Mouse (Mus musculus): ENCODE measurements around the gene Syt8. TPM values are rescaled to one million over a fixed set of nuclear protein-coding genes. Genes with fewer than 3 reads are reported as not detected.

The Syt8 gene
- polyA plus RNA-seq, 1 experiment, result not detected

GRCm38 (mm10) chr7:142460636-142461077, 26.0 kb downstream of the Syt8 start, which contains the start of gene Lsp1:
TSS of gene Lsp1 (plus strand) at chr7:142460809.
- Histone ChIP-seq H3K36me3 (ENCODE audit: control insufficient read depth, insufficient read depth, low read length, poor library complexity, severe bottlenecking) (no peaks in the 10 kb centered on the region), H3K9me3 (replicated peaks; ENCODE audit: control insufficient read depth, insufficient read depth, low read length, poor library complexity, severe bottlenecking) (no peaks in the 10 kb centered on the region), H3K9ac (ENCODE audit: low read depth, poor library complexity, severe bottlenecking) (no peak within 1 kb of the TSS), H3K27ac (ENCODE audit: insufficient read depth, low read length) (no peak within 1 kb of the TSS), H3K27me3 (ENCODE audit: control insufficient read depth, insufficient read depth, low read length, poor library complexity, severe bottlenecking) (no peaks in the 10 kb centered on the region), H3K4me1 (ENCODE audit: control insufficient read depth, insufficient read depth, low read length) (no peaks in the 10 kb centered on the region), H3K4me3 (ENCODE audit: low read depth, low read length) (no peak within 1 kb of the TSS)
- TF ChIP-seq CTCF (IDR thresholded peaks at IDR 0.05; ENCODE audit: low read depth, low read length), result no peak
- no peak for TF ChIP-seq EP300 (IDR thresholded peaks at IDR 0.05; ENCODE audit: insufficient read depth, low read depth, low read length)
- TF ChIP-seq POLR2A (IDR thresholded peaks at IDR 0.05; ENCODE audit: insufficient read depth, low read length), result no peak

DNA sequence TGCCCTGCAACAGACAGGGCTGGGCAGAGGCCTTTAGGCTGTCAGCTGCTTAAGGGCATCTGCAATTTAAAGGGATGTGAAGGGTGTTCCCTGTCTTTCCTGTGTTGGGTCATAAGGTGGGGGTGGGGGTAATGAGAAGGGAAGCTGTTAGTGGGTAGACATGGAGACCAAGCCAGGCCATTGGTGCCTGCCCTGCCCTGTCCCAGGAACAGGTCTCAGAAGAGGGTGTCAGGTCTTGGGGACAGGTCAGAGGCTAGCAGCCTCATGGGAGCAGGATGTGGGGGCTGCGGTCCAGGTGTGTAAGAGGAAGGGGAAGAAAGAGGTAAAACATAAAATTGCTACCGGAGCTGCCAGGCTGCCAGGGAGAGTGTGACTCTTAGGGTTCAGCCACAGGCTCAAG, 26.8 kb downstream of the Syt8 start:
- Histone ChIP-seq H3K36me3 (ENCODE audit: control insufficient read depth, insufficient read depth, low read length, poor library complexity, severe bottlenecking) (no peaks in the 10 kb centered on the region), H3K4me3 (ENCODE audit: low read depth, low read length) (no peak overlapping the region), H3K9me3 (replicated peaks; ENCODE audit: control insufficient read depth, insufficient read depth, low read length, poor library complexity, severe bottlenecking) (no peaks in the 10 kb centered on the region), H3K27ac (ENCODE audit: insufficient read depth, low read length) (no peak overlapping the region), H3K27me3 (ENCODE audit: control insufficient read depth, insufficient read depth, low read length, poor library complexity, severe bottlenecking) (no peaks in the 10 kb centered on the region), H3K9ac (ENCODE audit: low read depth, poor library complexity, severe bottlenecking) (no peak overlapping the region), H3K4me1 (ENCODE audit: control insufficient read depth, insufficient read depth, low read length) (no peaks in the 10 kb centered on the region)
- TF ChIP-seq EP300 (IDR thresholded peaks at IDR 0.05; ENCODE audit: insufficient read depth, low read depth, low read length), result no peak
- TF ChIP-seq CTCF (IDR thresholded peaks at IDR 0.05; ENCODE audit: low read depth, low read length), result no peak
- TF ChIP-seq POLR2A (IDR thresholded peaks at IDR 0.05; ENCODE audit: insufficient read depth, low read length), result no peak

DNA sequence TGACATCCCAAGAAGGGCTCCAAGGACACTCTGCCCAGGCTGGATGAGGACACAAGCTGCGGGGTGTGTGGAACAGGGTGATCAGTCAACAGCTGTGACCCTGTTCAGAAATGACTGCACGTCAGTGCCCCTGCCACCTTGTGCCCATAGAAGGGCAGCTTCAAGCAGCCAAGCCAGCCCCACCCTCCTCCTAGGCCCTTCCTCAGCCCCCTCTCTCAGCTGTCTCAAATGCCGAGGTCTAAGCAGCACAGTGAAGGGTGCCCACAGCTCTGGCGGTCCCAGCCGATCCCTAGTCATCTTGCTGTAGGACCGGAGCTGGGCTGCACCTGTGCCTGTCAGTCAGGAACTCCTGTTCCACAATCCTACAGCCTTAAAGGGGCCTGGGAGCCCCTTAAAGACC, 27.5 kb downstream of the Syt8 start:
- H3K9ac ChIP-seq (ENCODE audit: low read depth, poor library complexity, severe bottlenecking), result no peak overlapping the region
- no peak overlapping the region for H3K4me3 ChIP-seq (ENCODE audit: low read depth, low read length)
- H3K36me3 ChIP-seq (ENCODE audit: control insufficient read depth, insufficient read depth, low read length, poor library complexity, severe bottlenecking), result no peaks in the 10 kb centered on the region
- no peaks in the 10 kb centered on the region for H3K27me3 ChIP-seq (ENCODE audit: control insufficient read depth, insufficient read depth, low read length, poor library complexity, severe bottlenecking)
- H3K9me3 ChIP-seq (replicated peaks; ENCODE audit: control insufficient read depth, insufficient read depth, low read length, poor library complexity, severe bottlenecking), result no peaks in the 10 kb centered on the region
- no peaks in the 10 kb centered on the region for H3K4me1 ChIP-seq (ENCODE audit: control insufficient read depth, insufficient read depth, low read length)
- TF ChIP-seq POLR2A (IDR thresholded peaks at IDR 0.05; ENCODE audit: insufficient read depth, low read length) (no peak), CTCF (IDR thresholded peaks at IDR 0.05; ENCODE audit: low read depth, low read length) (no peak), EP300 (IDR thresholded peaks at IDR 0.05; ENCODE audit: insufficient read depth, low read depth, low read length) (no peak)
- H3K27ac ChIP-seq (ENCODE audit: insufficient read depth, low read length), result no peak overlapping the region

DNA sequence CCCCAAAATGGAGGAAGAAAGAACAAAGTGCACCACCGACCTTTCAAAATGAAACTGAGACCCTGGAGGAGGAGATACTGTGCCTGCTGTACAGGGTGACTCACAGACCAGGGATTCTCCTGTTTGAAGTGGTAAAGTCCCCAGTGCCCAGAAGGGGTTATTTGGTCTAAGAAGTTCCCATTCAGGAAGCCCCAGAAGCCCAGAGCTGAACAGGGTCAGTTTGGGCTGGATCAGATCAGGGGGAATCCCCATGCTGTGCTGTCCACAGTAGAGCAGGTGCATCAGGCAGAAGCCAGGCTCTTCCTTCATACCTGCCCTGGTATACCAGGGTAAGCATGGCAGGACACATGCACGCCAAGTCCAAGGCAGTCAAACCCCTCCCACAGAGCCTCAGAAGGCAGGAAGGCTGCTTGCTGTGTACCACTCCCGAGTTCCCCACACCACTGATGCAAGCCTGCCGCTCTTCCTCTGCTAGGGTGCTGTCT, 28.0 kb downstream of the Syt8 start:
- no peaks in the 10 kb centered on the region for H3K27me3 ChIP-seq (ENCODE audit: control insufficient read depth, insufficient read depth, low read length, poor library complexity, severe bottlenecking)
- no peaks in the 10 kb centered on the region for H3K36me3 ChIP-seq (ENCODE audit: control insufficient read depth, insufficient read depth, low read length, poor library complexity, severe bottlenecking)
- H3K27ac ChIP-seq (ENCODE audit: insufficient read depth, low read length), result no peak overlapping the region
- no peaks in the 10 kb centered on the region for H3K9me3 ChIP-seq (replicated peaks; ENCODE audit: control insufficient read depth, insufficient read depth, low read length, poor library complexity, severe bottlenecking)
- H3K4me3 ChIP-seq (ENCODE audit: low read depth, low read length), result no peak overlapping the region
- TF ChIP-seq POLR2A (IDR thresholded peaks at IDR 0.05; ENCODE audit: insufficient read depth, low read length), result no peak
- no peak for TF ChIP-seq CTCF (IDR thresholded peaks at IDR 0.05; ENCODE audit: low read depth, low read length)
- TF ChIP-seq EP300 (IDR thresholded peaks at IDR 0.05; ENCODE audit: insufficient read depth, low read depth, low read length), result no peak
- no peaks in the 10 kb centered on the region for H3K4me1 ChIP-seq (ENCODE audit: control insufficient read depth, insufficient read depth, low read length)
- no peak overlapping the region for H3K9ac ChIP-seq (ENCODE audit: low read depth, poor library complexity, severe bottlenecking)

DNA sequence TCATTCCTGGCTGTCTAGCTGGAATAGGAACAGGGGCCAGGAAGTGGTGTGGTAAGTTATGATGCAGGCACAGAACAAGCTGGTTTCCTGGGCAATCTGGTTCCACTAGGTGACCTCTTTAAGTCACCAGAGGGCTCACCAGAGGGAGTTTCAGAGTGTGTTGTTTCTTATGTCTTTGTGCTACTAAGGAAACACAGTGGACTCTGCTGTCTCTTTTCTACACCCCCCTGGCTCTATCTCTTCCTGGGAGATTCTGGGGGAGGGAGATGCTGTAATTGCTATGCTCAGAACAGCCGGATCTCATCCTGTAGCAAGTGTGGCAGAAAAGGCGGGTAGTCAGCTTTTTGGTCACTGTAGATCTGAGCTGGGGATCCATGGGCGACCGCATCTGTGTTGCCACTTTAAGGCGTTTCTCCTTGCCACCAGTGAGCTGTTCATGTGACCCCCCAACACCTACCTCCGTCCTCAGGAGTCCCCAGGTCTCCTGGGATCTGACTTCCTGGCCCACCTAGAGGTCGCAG, 35.6 kb downstream of the Syt8 start:
- H3K4me1 ChIP-seq (ENCODE audit: control insufficient read depth, insufficient read depth, low read length), result no peaks in the 10 kb centered on the region
- H3K27ac ChIP-seq (ENCODE audit: insufficient read depth, low read length), result no peak overlapping the region
- no peak overlapping the region for H3K9ac ChIP-seq (ENCODE audit: low read depth, poor library complexity, severe bottlenecking)

GRCm38 (mm10) chr7:142470808-142471413, 36.3 kb downstream of the Syt8 start:
- Histone ChIP-seq H3K27me3 (ENCODE audit: control insufficient read depth, insufficient read depth, low read length, poor library complexity, severe bottlenecking) (no peaks in the 10 kb centered on the region), H3K9me3 (replicated peaks; ENCODE audit: control insufficient read depth, insufficient read depth, low read length, poor library complexity, severe bottlenecking) (no peaks in the 10 kb centered on the region), H3K27ac (ENCODE audit: insufficient read depth, low read length) (no peak overlapping the region), H3K36me3 (ENCODE audit: control insufficient read depth, insufficient read depth, low read length, poor library complexity, severe bottlenecking) (no peaks in the 10 kb centered on the region), H3K4me3 (ENCODE audit: low read depth, low read length) (no peak overlapping the region), H3K9ac (ENCODE audit: low read depth, poor library complexity, severe bottlenecking) (no peak overlapping the region), H3K4me1 (ENCODE audit: control insufficient read depth, insufficient read depth, low read length) (no peaks in the 10 kb centered on the region)
- TF ChIP-seq CTCF (IDR thresholded peaks at IDR 0.05; ENCODE audit: low read depth, low read length) (no peak), EP300 (IDR thresholded peaks at IDR 0.05; ENCODE audit: insufficient read depth, low read depth, low read length) (no peak), POLR2A (IDR thresholded peaks at IDR 0.05; ENCODE audit: insufficient read depth, low read length) (no peak)

More for the DNA sequence above, 35.6 kb downstream of the Syt8 start:
- no peak overlapping the region for H3K4me3 ChIP-seq (ENCODE audit: low read depth, low read length)
- no peaks in the 10 kb centered on the region for H3K27me3 ChIP-seq (ENCODE audit: control insufficient read depth, insufficient read depth, low read length, poor library complexity, severe bottlenecking)
- no peaks in the 10 kb centered on the region for H3K9me3 ChIP-seq (replicated peaks; ENCODE audit: control insufficient read depth, insufficient read depth, low read length, poor library complexity, severe bottlenecking)
- H3K36me3 ChIP-seq (ENCODE audit: control insufficient read depth, insufficient read depth, low read length, poor library complexity, severe bottlenecking), result no peaks in the 10 kb centered on the region
- TF ChIP-seq CTCF (IDR thresholded peaks at IDR 0.05; ENCODE audit: low read depth, low read length) (no peak), EP300 (IDR thresholded peaks at IDR 0.05; ENCODE audit: insufficient read depth, low read depth, low read length) (no peak), POLR2A (IDR thresholded peaks at IDR 0.05; ENCODE audit: insufficient read depth, low read length) (no peak)

Data from ES-Bruce4 (cell line).